Mouse (Mus musculus) C2C12 (cell line): ENCODE measurements at regions not wholly inside any gene's neighbourhood (a gene's known extent, or its start where the extent isn't known, plus 50 kb on each side); places are given as distances from the start of the nearest gene placed in this dataset.

Source experiments
- H3K27me3 ChIP-seq: one replicate; pipeline ENCODE4 v1.6.1; 2011; ENCODE audit not compliant: control insufficient read depth, insufficient read depth, insufficient read length
- H3K36me3 ChIP-seq: one replicate; pipeline ENCODE4 v1.6.1; 2011; ENCODE audit not compliant: control insufficient read depth, insufficient read depth
- H3K4me3 ChIP-seq: one replicate; pipeline ENCODE4 v1.5.1; 2011; ENCODE audit warnings: mild to moderate bottlenecking, control low read depth; ENCODE audit not compliant: poor library complexity, insufficient read depth, severe bottlenecking
- H3K79me2 ChIP-seq: one replicate; pipeline ENCODE4 v1.6.1; 2011; ENCODE audit not compliant: control insufficient read depth, insufficient read depth
- H3K79me3 ChIP-seq: one replicate; pipeline ENCODE4 v1.6.1; 2011; ENCODE audit warnings: low read depth, control low read depth
- H3ac ChIP-seq: one replicate; pipeline ENCODE3; 2011; ENCODE audit warnings: low read depth; ENCODE audit not compliant: control insufficient read depth, insufficient read length
- CEBPB ChIP-seq: IDR thresholded peaks from one replicate; pipeline ENCODE4 v1.6.1; 2011; ENCODE audit warnings: low read depth, mild to moderate bottlenecking, control low read depth, moderate library complexity
- CTCF ChIP-seq: IDR thresholded peaks from one replicate; pipeline ENCODE4 v1.5.1; 2011; ENCODE audit not compliant: control insufficient read depth, insufficient read depth, insufficient read length
- FOSL1 ChIP-seq: IDR thresholded peaks from one replicate; pipeline ENCODE4 v1.8.0; 2011; ENCODE audit warnings: mild to moderate bottlenecking, low read length; ENCODE audit not compliant: poor library complexity, insufficient read depth, severe bottlenecking
- MAX ChIP-seq: IDR thresholded peaks from one replicate; pipeline ENCODE4 v1.6.1; 2011; ENCODE audit warnings: mild to moderate bottlenecking, control low read depth
- MYOD1 ChIP-seq: IDR thresholded peaks from one replicate; pipeline ENCODE4 v1.6.1; 2011; ENCODE audit warnings: low read depth; ENCODE audit not compliant: control insufficient read depth, insufficient read length
- MYOG ChIP-seq: IDR thresholded peaks from one replicate; pipeline ENCODE4 v1.6.1; 2011; ENCODE audit not compliant: control insufficient read depth, insufficient read length; ENCODE audit errors: extremely low read depth
- USF1 ChIP-seq: IDR thresholded peaks from one replicate; pipeline ENCODE4 v1.6.1; 2011; ENCODE audit warnings: low read depth, mild to moderate bottlenecking, control low read depth, moderate library complexity

GRCm38 (mm10) chr16:29844706-29845596, 219.2 kb upstream of the Hes1 start:
- Histone ChIP-seq H3ac (no peak overlapping the region), H3K36me3 (no peaks in the 10 kb centered on the region), H3K79me3 (no peaks in the 10 kb centered on the region), H3K27me3 (no peaks in the 10 kb centered on the region), H3K4me3 (no peak overlapping the region), H3K79me2 (no peaks in the 10 kb centered on the region)
- no peak for TF ChIP-seq CTCF
- TF ChIP-seq CEBPB, result no peak
- TF ChIP-seq MYOG, result no peak
- no peak for TF ChIP-seq USF1
- no peak for TF ChIP-seq MAX
- TF ChIP-seq FOSL1, result no peak
- TF ChIP-seq MYOD1, result no peak

GRCm38 (mm10) chr16:29845597-29845986, 218.6 kb upstream of the Hes1 start:
- TF ChIP-seq CTCF (no peak), USF1 (no peak), MYOD1 (no peak), MYOG (no peak), CEBPB (no peak), FOSL1 (no peak), MAX (no peak)
- Histone ChIP-seq H3K79me3 (no peaks in the 10 kb centered on the region), H3K36me3 (no peaks in the 10 kb centered on the region), H3ac (no peak overlapping the region), H3K79me2 (no peaks in the 10 kb centered on the region), H3K4me3 (no peak overlapping the region), H3K27me3 (no peaks in the 10 kb centered on the region)

GRCm38 (mm10) chr16:29847059-29847458, 217.1 kb upstream of the Hes1 start:
- Histone ChIP-seq H3K4me3 (no peak overlapping the region), H3ac (no peak overlapping the region), H3K79me3 (no peaks in the 10 kb centered on the region), H3K79me2 (no peaks in the 10 kb centered on the region), H3K36me3 (no peaks in the 10 kb centered on the region), H3K27me3 (no peaks in the 10 kb centered on the region)
- TF ChIP-seq CTCF (no peak), MAX (no peak), MYOD1 (no peak), FOSL1 (no peak), MYOG (no peak), USF1 (no peak), CEBPB (no peak)

DNA sequence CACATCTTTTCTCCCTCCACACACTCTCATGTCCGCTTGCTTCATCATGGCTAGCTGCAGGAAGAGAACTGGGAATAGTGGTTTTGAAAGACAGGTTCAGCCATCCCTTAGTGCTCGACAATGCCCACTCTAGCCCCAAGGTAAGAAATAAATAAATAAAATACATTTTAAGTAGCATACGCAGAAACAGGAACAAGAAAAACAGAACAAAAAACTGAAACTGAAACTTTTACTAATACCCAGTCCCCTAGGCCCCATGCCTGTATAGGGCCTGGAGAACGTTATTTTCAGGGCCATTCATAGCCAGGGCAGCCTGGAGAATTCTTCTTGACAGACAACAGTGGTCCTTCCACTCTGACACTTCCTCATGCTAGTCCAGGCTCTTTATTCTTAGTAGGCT, 216.4 kb upstream of the Hes1 start:
- H3K79me2 ChIP-seq, result no peaks in the 10 kb centered on the region
- TF ChIP-seq MYOG (no peak), CTCF (no peak), FOSL1 (no peak), CEBPB (no peak), USF1 (no peak), MAX (no peak), MYOD1 (no peak)
- no peaks in the 10 kb centered on the region for H3K79me3 ChIP-seq
- H3K36me3 ChIP-seq, result no peaks in the 10 kb centered on the region
- no peak overlapping the region for H3K4me3 ChIP-seq
- no peaks in the 10 kb centered on the region for H3K27me3 ChIP-seq
- no peak overlapping the region for H3ac ChIP-seq

- H3K27me3 ChIP-seq, result no peaks in the 10 kb centered on the region
- H3K79me3 ChIP-seq, result no peaks in the 10 kb centered on the region
- TF ChIP-seq CEBPB, result no peak
- no peak for TF ChIP-seq MYOG
- TF ChIP-seq CTCF, result no peak
- no peak for TF ChIP-seq USF1
- no peak for TF ChIP-seq FOSL1
- no peak for TF ChIP-seq MYOD1
- TF ChIP-seq MAX, result no peak
- no peak overlapping the region for H3ac ChIP-seq
- no peaks in the 10 kb centered on the region for H3K36me3 ChIP-seq
- no peak overlapping the region for H3K4me3 ChIP-seq
- H3K79me2 ChIP-seq, result no peaks in the 10 kb centered on the region
These were observed 215.7 kb upstream of the Hes1 start for GRCm38 (mm10) chr16:29848527-29848926.
